Mouse (Mus musculus) midbrain, embryonic 10.5 days (tissue): Measurements from ENCODE around the gene Defa2. TPM values are rescaled to one million over a fixed set of nuclear protein-coding genes. Genes with fewer than 3 reads are reported as not detected.
"Not testable (repeated sequence)": the region's sequence is repeated elsewhere in the genome, so short reads cannot be mapped to it uniquely, and the experiment has no call there.

Experiments
- DNase-seq: peaks from one replicate; pipeline ENCODE4 v3.0.0-alpha.2; 2017; ENCODE audit warnings: low spot score
- H3K27ac ChIP-seq: fragments of 300-500 bp; sonication (generic); replicated peaks from 2 replicates; pipeline ENCODE4 v1.5.1; 2016; ENCODE audit warnings: mild to moderate bottlenecking
- H3K27me3 ChIP-seq: fragments of 300-500 bp; sonication (generic); 2 replicates; pipeline ENCODE4 v1.6.1; 2016; ENCODE audit warnings: low read depth, mild to moderate bottlenecking; ENCODE audit not compliant: poor library complexity, severe bottlenecking
- H3K36me3 ChIP-seq: fragments of 300-500 bp; sonication (generic); 2 replicates; pipeline ENCODE4 v1.6.1; 2016; ENCODE audit warnings: mild to moderate bottlenecking, moderate library complexity
- H3K4me1 ChIP-seq: fragments of 300-500 bp; sonication (generic); 2 replicates; pipeline ENCODE4 v1.6.1; 2016
- H3K4me3 ChIP-seq: fragments of 300-500 bp; sonication (generic); 2 replicates; pipeline ENCODE4 v1.5.1; 2016; ENCODE audit warnings: mild to moderate bottlenecking, moderate library complexity
- H3K9me3 ChIP-seq: fragments of 300-500 bp; sonication (generic); replicated peaks from 2 replicates; pipeline ENCODE4 v1.6.1; 2016; ENCODE audit warnings: mild to moderate bottlenecking
- WGBS: fragments of 180-500 bp; shearing (Covaris S2); methylation state at CpG from one replicate; pipeline ENCODE4 v1.1.7; 2016; 5-methylcytosine and 5-hydroxymethylcytosine counted together
- polyA plus RNA-seq: library from polyadenylated mRNA; unstranded; fragments of >200 nt; fragmentation: Nextera tagmentation; extraction: Ambion mirVana; gene quantifications from 2 replicates; pipeline ENCODE4 v1.2.1, GENCODE M21; 2016

The Defa2 gene
- not detected in 2 replicates for polyA plus RNA-seq

DNA sequence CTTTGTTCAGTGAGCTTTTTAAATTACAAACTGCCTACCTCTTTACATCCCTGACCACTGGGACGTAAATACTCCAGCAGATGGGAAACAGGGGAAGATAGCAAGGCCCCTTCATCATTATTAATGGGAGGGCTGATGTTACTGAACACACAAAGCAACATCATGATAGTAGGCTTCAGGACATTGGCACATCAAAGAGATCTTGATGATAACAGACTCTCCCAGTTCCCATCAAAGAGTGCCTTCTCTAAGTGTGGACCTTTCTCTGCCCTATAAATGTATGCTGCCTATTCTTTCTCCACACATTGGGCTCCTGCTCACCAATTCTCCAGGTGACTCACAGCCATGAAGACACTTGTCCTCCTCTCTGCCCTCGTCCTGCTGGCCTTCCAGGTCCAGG, at the start of gene Defa2:
Defa2 (plus strand) TSS at position 301 of the 400 bp plus-strand sequence.
- H3K27me3 ChIP-seq, H3K27ac ChIP-seq, H3K9me3 ChIP-seq, H3K4me1 ChIP-seq, H3K36me3 ChIP-seq, DNase-seq, H3K4me3 ChIP-seq: not testable (repeated sequence)
- no CpG with 5 or more reads among the region's 2 CpGs for WGBS

GRCm38 (mm10) chr8:21391511-21391910, 13.2 kb downstream of the Defa2 start, which contains the start of gene Defa33:
Gene Defa33 (plus strand): TSS chr8:21391811.
- not testable (repeated sequence) for H3K9me3 ChIP-seq, H3K4me1 ChIP-seq, H3K27me3 ChIP-seq, H3K4me3 ChIP-seq, H3K27ac ChIP-seq, DNase-seq, H3K36me3 ChIP-seq
- no CpG with 5 or more reads among the region's 2 CpGs for WGBS

- not testable (repeated sequence) for DNase-seq, H3K4me3 ChIP-seq, H3K27me3 ChIP-seq, H3K4me1 ChIP-seq, H3K27ac ChIP-seq, H3K9me3 ChIP-seq, H3K36me3 ChIP-seq
- WGBS: no CpG with 5 or more reads among the region's 1 CpGs
Observed at GRCm38 (mm10) chr8:21427111-21427510, 48.8 kb downstream of the Defa2 start, which contains the start of gene Defa36. Gene Defa36 (plus strand): TSS chr8:21427411.

Other genes with a start within 250 kb of the Defa2 start
- gene Defa30, start 243.9 kb upstream of the Defa2 start, polyA plus RNA-seq: not detected in 2 replicates
- not detected in 2 replicates for gene Defa22, start 216.2 kb upstream of the Defa2 start, polyA plus RNA-seq
- not detected in 2 replicates for gene Defa31, start 186.9 kb upstream of the Defa2 start, polyA plus RNA-seq
- not detected in 2 replicates for gene Gm15293, start 177.0 kb upstream of the Defa2 start, polyA plus RNA-seq
- not detected in 2 replicates for gene Gm15292, start 128.8 kb upstream of the Defa2 start, polyA plus RNA-seq
- not detected in 2 replicates for gene Defa27, start 63.0 kb upstream of the Defa2 start, polyA plus RNA-seq
- gene Defa29, start 51.5 kb upstream of the Defa2 start, polyA plus RNA-seq: not detected in 2 replicates
- gene Defa33, start 13.3 kb downstream of the Defa2 start, polyA plus RNA-seq: not detected in 2 replicates
- gene Defa36, start 48.9 kb downstream of the Defa2 start, polyA plus RNA-seq: not detected in 2 replicates
- not detected in 2 replicates for gene Gm7849, start 78.0 kb downstream of the Defa2 start, polyA plus RNA-seq
- not detected in 2 replicates for gene Defa20, start 130.7 kb downstream of the Defa2 start, polyA plus RNA-seq
- gene Defa32, start 150.5 kb downstream of the Defa2 start, polyA plus RNA-seq: not detected in 2 replicates
- gene Defa37, start 186.9 kb downstream of the Defa2 start, polyA plus RNA-seq: not detected in 2 replicates
- not detected in 2 replicates for gene Defa28, start 204.5 kb downstream of the Defa2 start, polyA plus RNA-seq
- gene Gm7861, start 216.0 kb downstream of the Defa2 start, polyA plus RNA-seq: not detected in 2 replicates
- not detected in 2 replicates for gene Defa26, start 239.7 kb downstream of the Defa2 start, polyA plus RNA-seq